ENCODE assay signal across 7 mouse cellular contexts in the genomic region with DNA sequence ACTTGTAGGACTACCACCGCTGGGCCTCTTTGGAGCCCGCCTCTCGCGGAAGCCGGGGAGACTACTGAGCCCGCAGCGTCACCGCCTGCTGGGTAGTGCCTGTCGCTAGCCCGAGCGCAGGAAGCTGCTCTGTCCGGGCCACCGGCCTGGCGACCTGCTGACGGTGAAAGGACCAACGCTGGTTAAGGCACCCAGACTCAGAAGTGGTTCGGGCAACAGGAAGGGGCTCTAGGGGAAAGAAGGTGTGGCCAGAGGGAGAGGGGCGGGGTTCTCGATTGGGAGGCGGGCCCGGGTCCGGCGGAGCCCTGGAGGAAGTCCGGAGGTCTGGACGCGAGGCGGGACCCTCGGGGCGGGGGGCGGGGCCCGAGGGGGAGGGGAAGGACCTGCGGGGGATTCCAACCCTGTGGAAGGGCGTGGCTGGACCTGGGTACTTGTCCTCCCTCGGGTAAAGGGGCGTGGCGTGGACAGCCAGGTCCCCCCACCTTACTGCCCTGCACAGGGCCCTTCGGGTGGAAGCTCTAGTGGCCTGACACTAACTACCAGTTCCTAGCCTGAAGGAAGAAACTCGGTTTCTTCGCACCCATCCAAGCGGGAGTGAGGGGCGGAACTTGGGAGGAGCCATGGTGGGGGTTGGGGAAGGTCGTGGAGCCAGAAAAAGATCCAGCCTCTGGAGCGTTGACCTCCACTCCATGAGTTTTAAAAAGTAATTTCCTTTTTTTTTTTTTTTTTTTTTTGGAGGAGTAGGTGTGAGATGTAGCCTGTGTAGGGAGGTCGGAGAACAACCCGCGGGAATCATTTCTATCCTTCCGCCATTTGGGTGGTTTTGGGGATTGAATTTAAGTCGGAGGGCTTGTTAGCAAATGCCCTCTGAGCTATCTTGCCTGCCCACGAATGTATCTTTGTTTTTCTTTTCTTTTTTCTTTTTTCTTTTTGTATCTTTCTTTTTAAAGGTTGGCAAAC. TPM values are rescaled to one million over a fixed set of nuclear protein-coding genes. Genes with fewer than 3 reads are reported as not detected.
DNase-seq lines count a peak whose midpoint lies in the region; ATAC-seq and TF ChIP-seq lines count a peak whose summit lies in the region.

No protein-coding gene starts in this region.

- H3K27me3 ChIP-seq in limb, embryonic 10.5 days (ENCODE audit: low read depth, poor library complexity, severe bottlenecking): no peaks in the 10 kb centered on the region
- H3K27me3 ChIP-seq in midbrain, embryonic 11.5 days (ENCODE audit: control insufficient read depth, insufficient read depth, low read length): no peaks in the 10 kb centered on the region

- no peaks in the 10 kb centered on the region for H3K4me1 ChIP-seq in cortical plate, adult 2 months (ENCODE audit: control insufficient read depth, insufficient read depth, low read length)
- H3K4me1 ChIP-seq in limb, embryonic 10.5 days: peaks cover 45% of the 10 kb centered on the region
- H3K4me1 ChIP-seq in midbrain, embryonic 11.5 days (ENCODE audit: control insufficient read depth, insufficient read depth, low read length): peaks cover 13% of the 10 kb centered on the region

- peak; percentile 92 for ATAC-seq in midbrain, embryonic 11.5 days (ENCODE audit: low FRiP score)

- peak overlapping the region; percentile 74 for H3K4me2 ChIP-seq in midbrain, embryonic 11.5 days

- H3K9me3 ChIP-seq in limb, embryonic 10.5 days (replicated peaks): no peaks in the 10 kb centered on the region
- no peaks in the 10 kb centered on the region for H3K9me3 ChIP-seq in midbrain, embryonic 11.5 days (ENCODE audit: control insufficient read depth, low read length)

- peak; percentile 81 to 88 for DNase-seq in adrenal gland, adult 18-20 months (ENCODE audit: low spot score in 2 of 2)
- DNase-seq in gastrocnemius, postnatal 10 days: peak; percentile 84
- DNase-seq in induced T-regulatory cell, adult 2 months (ENCODE audit: low read depth): peak; percentile 91
- DNase-seq in limb, embryonic 10.5 days (ENCODE audit: low spot score): peak; percentile 99
- DNase-seq in midbrain, embryonic 11.5 days (ENCODE audit: low spot score, missing footprints): peak; percentile 99
- peak; percentile 71 for DNase-seq in right cerebral cortex, postnatal 4 days

- WGBS in limb, embryonic 10.5 days: 2% methylated on average over 48 of the region's 49 CpGs
- 1% methylated on average over 49 of the region's 49 CpGs for WGBS in midbrain, embryonic 11.5 days

- peak overlapping the region; percentile 63 for H3K27ac ChIP-seq in cortical plate, adult 2 months (ENCODE audit: insufficient read depth, low read length)
- peak overlapping the region; percentile 95 for H3K27ac ChIP-seq in limb, embryonic 10.5 days
- H3K27ac ChIP-seq in midbrain, embryonic 11.5 days (ENCODE audit: low read depth, low read length): peak overlapping the region; percentile 61

- H3K4me3 ChIP-seq in cortical plate, adult 2 months (ENCODE audit: insufficient read depth, low read length): peak overlapping the region; percentile 62
- H3K4me3 ChIP-seq in limb, embryonic 10.5 days: peak overlapping the region; percentile 66
- peak overlapping the region; percentile 36 for H3K4me3 ChIP-seq in midbrain, embryonic 11.5 days (ENCODE audit: low read depth, low read length)

- no peaks in the 10 kb centered on the region for H3K36me3 ChIP-seq in limb, embryonic 10.5 days
- no peaks in the 10 kb centered on the region for H3K36me3 ChIP-seq in midbrain, embryonic 11.5 days (ENCODE audit: control insufficient read depth, insufficient read depth, low read length)

- peak overlapping the region; percentile 58 for H3K9ac ChIP-seq in midbrain, embryonic 11.5 days (ENCODE audit: low read length)

- 0 out of 2 replicates have a peak, but pooled peaks have one; percentile 47 for TF ChIP-seq POLR2A in cortical plate, adult 2 months (IDR thresholded peaks at IDR 0.05; ENCODE audit: extremely low read depth, insufficient read depth, low read length)

- no peak for TF ChIP-seq CTCF in cortical plate, adult 2 months (IDR thresholded peaks at IDR 0.05; ENCODE audit: extremely low read depth, insufficient read depth, low read length)

RNA-seq across cellular contexts. Expression of gene Fam229a, which starts 9.9 kb away (rescaled TPM):
- not detected for total RNA-seq in adrenal gland, adult 18-20 months (2021)
- 0.79 and 0.88 TPM in 2 replicates for polyA plus RNA-seq in cortical plate, adult 2 months (2012; rRNA removed)
- not detected for total RNA-seq in gastrocnemius, postnatal 10 days (2021)
- not detected in 2 replicates for polyA plus RNA-seq in limb, embryonic 10.5 days (2016; fragmentation: Nextera tagmentation; extraction: Ambion mirVana)
- not detected in 2 replicates for polyA plus RNA-seq in midbrain, embryonic 11.5 days (2014; fragmentation: Nextera tagmentation; extraction: Ambion mirVana)

RNA-seq across cellular contexts. Expression of gene Tssk3, which starts 10.1 kb away (rescaled TPM):
- total RNA-seq in adrenal gland, adult 18-20 months (2021): not detected
- 0.19 and 0.36 TPM in 2 replicates for polyA plus RNA-seq in cortical plate, adult 2 months (2012; rRNA removed)
- not detected for total RNA-seq in gastrocnemius, postnatal 10 days (2021)
- polyA plus RNA-seq in limb, embryonic 10.5 days (2016; fragmentation: Nextera tagmentation; extraction: Ambion mirVana): 0.11 TPM in 1 of 2 replicates, not detected in the other
- polyA plus RNA-seq in midbrain, embryonic 11.5 days (2014; fragmentation: Nextera tagmentation; extraction: Ambion mirVana): not detected in 2 replicates

RNA-seq across cellular contexts. Expression of gene Marcksl1, which starts 12.5 kb away (rescaled TPM):
- 10 to 100 TPM; 29.3 to 30.4 TPM for total RNA-seq in adrenal gland, adult 18-20 months (2021)
- 129 and 134 TPM in 2 replicates for polyA plus RNA-seq in cortical plate, adult 2 months (2012; rRNA removed)
- 10 to 100 TPM; 24.4 to 31.8 TPM for total RNA-seq in gastrocnemius, postnatal 10 days (2021)
- polyA plus RNA-seq in limb, embryonic 10.5 days (2016; fragmentation: Nextera tagmentation; extraction: Ambion mirVana): 1,533 and 1,561 TPM in 2 replicates
- polyA plus RNA-seq in midbrain, embryonic 11.5 days (2014; fragmentation: Nextera tagmentation; extraction: Ambion mirVana): 1,816 and 1,974 TPM in 2 replicates

RNA-seq across cellular contexts. Expression of gene Bsdc1, which starts 39.5 kb away (rescaled TPM):
- 10 to 100 TPM; 56.8 to 71.5 TPM for total RNA-seq in adrenal gland, adult 18-20 months (2021)
- polyA plus RNA-seq in cortical plate, adult 2 months (2012; rRNA removed): 27.9 and 28.3 TPM in 2 replicates
- 10 to 100 TPM; 24.7 to 32.4 TPM for total RNA-seq in gastrocnemius, postnatal 10 days (2021)
- 19.9 and 20.5 TPM in 2 replicates for polyA plus RNA-seq in limb, embryonic 10.5 days (2016; fragmentation: Nextera tagmentation; extraction: Ambion mirVana)
- polyA plus RNA-seq in midbrain, embryonic 11.5 days (2014; fragmentation: Nextera tagmentation; extraction: Ambion mirVana): 23.3 and 23.7 TPM in 2 replicates

RNA-seq across cellular contexts. Expression of gene Hdac1, which starts 41.6 kb away (rescaled TPM):
- 10 to 100 TPM; 38.9 to 48.2 TPM for total RNA-seq in adrenal gland, adult 18-20 months (2021)
- 55.4 and 61.7 TPM in 2 replicates for polyA plus RNA-seq in cortical plate, adult 2 months (2012; rRNA removed)
- total RNA-seq in gastrocnemius, postnatal 10 days (2021): 10 to 100 TPM; 23.9 to 29.8 TPM
- 308 and 336 TPM in 2 replicates for polyA plus RNA-seq in limb, embryonic 10.5 days (2016; fragmentation: Nextera tagmentation; extraction: Ambion mirVana)
- polyA plus RNA-seq in midbrain, embryonic 11.5 days (2014; fragmentation: Nextera tagmentation; extraction: Ambion mirVana): 225 and 234 TPM in 2 replicates

Comparison
In these comparisons a context has a peak if more than half of its experiments do, and no peak if none do; other contexts are left out.
1. Peak in every context shown above with its lines: DNase-seq, ATAC-seq, H3K4me3 ChIP-seq and H3K27ac ChIP-seq.
2. RNA of gene Marcksl1, which starts 12.5 kb away (polyA plus RNA-seq): 1,816 to 1,974 TPM in midbrain, embryonic 11.5 days and 1,533 to 1,561 TPM in limb, embryonic 10.5 days; 129 to 134 TPM in cortical plate, adult 2 months; every median in the first group is over 10 times any median in the second.